ENCODE assay signal across 9 mouse cellular contexts in the genomic region with DNA sequence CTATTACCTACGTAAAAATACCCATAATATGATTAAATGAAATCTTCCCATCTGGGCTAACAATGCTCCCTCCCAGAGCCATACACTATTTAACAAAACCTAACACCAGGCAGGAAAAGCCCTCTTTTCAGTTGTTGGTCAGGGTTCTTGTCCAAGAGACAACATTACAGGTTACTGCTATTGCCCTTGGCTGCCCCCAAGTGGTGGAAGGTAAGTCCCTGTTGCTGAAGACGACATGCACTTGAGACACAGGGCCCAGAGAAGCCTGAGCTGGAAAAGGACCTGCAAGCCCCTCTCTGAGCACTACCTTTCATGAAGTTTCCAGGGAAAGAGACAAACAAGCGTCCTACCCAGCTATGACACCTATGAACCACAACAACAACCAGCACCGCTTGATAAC. TPM values are rescaled to one million over a fixed set of nuclear protein-coding genes. Genes with fewer than 3 reads are reported as not detected.
DNase-seq lines count a peak whose midpoint lies in the region; ATAC-seq and TF ChIP-seq lines count a peak whose summit lies in the region.
"Had no signal": no experiment of that assay in that cellular context is flagged by ENCODE, and none has a peak within 500 bp of the region (broad histone marks: within the 10 kb centered on the region; RNA-seq: fewer than 3 reads in every experiment).

No protein-coding gene starts in this region.

- DNase-seq in forebrain, postnatal 0 days: peak; percentile 43
- peak; percentile 51 for DNase-seq in right cerebral cortex, adult 18-20 months
- DNase-seq in right cerebral cortex, postnatal 36 days (ENCODE audit: low spot score in 2 of 2): no peak
- peak; percentile 88 for DNase-seq in cerebellum, postnatal 10 days
- DNase-seq in kidney, adult 2 months: peak; percentile 68
- DNase-seq in lung, postnatal 36 days: peak; percentile 79
- peak; percentile 52 to 78 for DNase-seq in spleen, postnatal 4 days (ENCODE audit: low spot score in 2 of 2)

- ATAC-seq in forebrain, postnatal 0 days: no peak
- ATAC-seq in forebrain, embryonic 12.5 days (ENCODE audit: low FRiP score): no peak

- no peaks in the 10 kb centered on the region for H3K27me3 ChIP-seq in forebrain, postnatal 0 days (ENCODE audit: insufficient read depth, low read length)
- H3K27me3 ChIP-seq in forebrain, embryonic 12.5 days: no peaks in the 10 kb centered on the region
- no peaks in the 10 kb centered on the region for H3K27me3 ChIP-seq in kidney, adult 2 months (replicated peaks; ENCODE audit: control insufficient read depth, insufficient read depth, low read length)
- H3K27me3 ChIP-seq: hindbrain, embryonic 15.5 days had no signal

- H3K9me3 ChIP-seq in forebrain, postnatal 0 days (ENCODE audit: low read length): no peaks in the 10 kb centered on the region
- H3K9me3 ChIP-seq in forebrain, embryonic 12.5 days: no peaks in the 10 kb centered on the region
- H3K9me3 ChIP-seq: hindbrain, embryonic 15.5 days had no signal

- no peaks in the 10 kb centered on the region for H3K4me1 ChIP-seq in forebrain, postnatal 0 days (ENCODE audit: insufficient read depth)
- H3K4me1 ChIP-seq in forebrain, embryonic 12.5 days: no peaks in the 10 kb centered on the region
- H3K4me1 ChIP-seq in kidney, adult 2 months (ENCODE audit: control insufficient read depth, insufficient read depth, low read length): no peaks in the 10 kb centered on the region
- H3K4me1 ChIP-seq: hindbrain, embryonic 15.5 days had no signal

- no peak overlapping the region for H3K27ac ChIP-seq in forebrain, postnatal 0 days (ENCODE audit: low read depth, low read length)
- H3K27ac ChIP-seq in forebrain, embryonic 12.5 days: no peak overlapping the region
- H3K27ac ChIP-seq in kidney, adult 2 months (ENCODE audit: insufficient read depth, low read depth, low read length): no peak overlapping the region
- H3K27ac ChIP-seq: hindbrain, embryonic 15.5 days had no signal

- H3K4me3 ChIP-seq in forebrain, postnatal 0 days (ENCODE audit: low read depth, low read length): no peak overlapping the region
- H3K4me3 ChIP-seq in forebrain, embryonic 12.5 days (replicated peaks): no peak overlapping the region
- H3K4me3 ChIP-seq in kidney, adult 2 months (ENCODE audit: insufficient read depth, low read depth, low read length): no peak overlapping the region
- H3K4me3 ChIP-seq: hindbrain, embryonic 15.5 days had no signal

- H3K9ac ChIP-seq in forebrain, postnatal 0 days: no peak overlapping the region
- no peak overlapping the region for H3K9ac ChIP-seq in forebrain, embryonic 12.5 days
- H3K9ac ChIP-seq: hindbrain, embryonic 15.5 days had no signal

- whole genome bisulfite sequencing in forebrain, postnatal 0 days: 56% methylated on average over 4 of the region's 4 CpGs
- WGBS in forebrain, embryonic 12.5 days: 49% methylated on average over 4 of the region's 4 CpGs
- WGBS in kidney, adult 2 months: 67% methylated on average over 4 of the region's 4 CpGs

- no peak for TF ChIP-seq POLR2A in kidney, adult 2 months (IDR thresholded peaks at IDR 0.05; ENCODE audit: low read depth, low read length)

- no peak overlapping the region for H3K4me2 ChIP-seq in forebrain, postnatal 0 days (ENCODE audit: low read depth)
- no peak overlapping the region for H3K4me2 ChIP-seq in forebrain, embryonic 12.5 days
- H3K4me2 ChIP-seq: hindbrain, embryonic 15.5 days had no signal

- peak; percentile 78 for TF ChIP-seq CTCF in forebrain, postnatal 0 days (IDR thresholded peaks at IDR 0.05; ENCODE audit: low read depth)
- peak; percentile 74 for TF ChIP-seq CTCF in kidney, adult 2 months (conservative IDR thresholded peaks at IDR 0.05; ENCODE audit: insufficient read depth, insufficient read length, low read depth, low read length)

- H3K36me3 ChIP-seq in forebrain, postnatal 0 days (ENCODE audit: insufficient read depth): peaks cover 25% of the 10 kb centered on the region
- peaks cover 21% of the 10 kb centered on the region for H3K36me3 ChIP-seq in forebrain, embryonic 12.5 days (replicated peaks)
- peaks cover 2% of the 10 kb centered on the region; the same call in 1 of the 2 replicates for H3K36me3 ChIP-seq in kidney, adult 2 months (ENCODE audit: control insufficient read depth, insufficient read depth, low read length)

RNA-seq across cellular contexts. Expression of gene Cog7, which starts 6.5 kb away (rescaled TPM):
- total RNA-seq in forebrain, postnatal 0 days (2014; rRNA removed): 23.4 and 32.5 TPM in 2 replicates
- polyA plus RNA-seq in forebrain, postnatal 0 days (2015; fragmentation: Nextera tagmentation; extraction: Ambion mirVana): 7.9 and 24.7 TPM in 2 replicates
- polyA plus RNA-seq in forebrain, embryonic 12.5 days (2016; fragmentation: Nextera tagmentation; extraction: Ambion mirVana): 21.9 and 23.0 TPM in 2 replicates
- polyA plus RNA-seq in kidney, adult 2 months (2012; rRNA removed): 39.9 and 41.7 TPM in 2 replicates

RNA-seq across cellular contexts. Expression of gene Gga2, which starts 46.0 kb away (rescaled TPM):
- total RNA-seq in forebrain, postnatal 0 days (2014; rRNA removed): 29.5 and 29.8 TPM in 2 replicates
- 17.7 and 25.5 TPM in 2 replicates for polyA plus RNA-seq in forebrain, postnatal 0 days (2015; fragmentation: Nextera tagmentation; extraction: Ambion mirVana)
- polyA plus RNA-seq in forebrain, embryonic 12.5 days (2016; fragmentation: Nextera tagmentation; extraction: Ambion mirVana): 72.5 and 73.7 TPM in 2 replicates
- polyA plus RNA-seq in kidney, adult 2 months (2012; rRNA removed): 49.1 and 53.0 TPM in 2 replicates

Comparison
In these comparisons a context has a peak if more than half of its experiments do, and no peak if none do; other contexts are left out.
1. DNase-seq: peak in forebrain, postnatal 0 days (single experiment), right cerebral cortex, adult 18-20 months (single experiment), cerebellum, postnatal 10 days (2 of 2), kidney, adult 2 months (single experiment), lung, postnatal 36 days (single experiment) and spleen, postnatal 4 days (2 of 2); none in right cerebral cortex, postnatal 36 days (0 of 2).